Mouse (Mus musculus): Measurements from ENCODE around the gene Pptc7. TPM values are rescaled to one million over a fixed set of nuclear protein-coding genes. Genes with fewer than 3 reads are reported as not detected.

The Pptc7 gene
- total and polyA plus RNA-seq, 2 experiments from 2014 or later: 6.7 to 19.3 TPM

- 93% methylated on average over 7 of the region's 7 CpGs for WGBS
- H3K4me2 ChIP-seq (ENCODE audit: low read depth, low read length, poor library complexity, severe bottlenecking): no peak overlapping the region
- H3K9me3 ChIP-seq (ENCODE audit: low read length): no peaks in the 10 kb centered on the region
- DNase-seq (ENCODE audit: low spot score) (no peak), ATAC-seq (ENCODE audit: low FRiP score) (no peak)
- no peak overlapping the region for H3K4me3 ChIP-seq (ENCODE audit: low read depth, low read length)
- peaks cover 3% of the 10 kb centered on the region; the same call in 1 of the 2 replicates for H3K4me1 ChIP-seq (ENCODE audit: insufficient read depth, low read length)
- H3K27me3 ChIP-seq (ENCODE audit: insufficient read depth, low read length): no peaks in the 10 kb centered on the region
- H3K9ac ChIP-seq (replicated peaks; ENCODE audit: low read length, poor library complexity, severe bottlenecking): no peak overlapping the region
- no peak for TF ChIP-seq CTCF (IDR thresholded peaks at IDR 0.05)
- H3K36me3 ChIP-seq (ENCODE audit: insufficient read depth, low read length): no peaks in the 10 kb centered on the region; the same call in 1 of the 2 replicates
- H3K27ac ChIP-seq (ENCODE audit: low read depth, low read length): no peak overlapping the region
Measured at GRCm38 (mm10) chr5:122305472-122305871, 21.3 kb downstream of the Pptc7 start.

DNA sequence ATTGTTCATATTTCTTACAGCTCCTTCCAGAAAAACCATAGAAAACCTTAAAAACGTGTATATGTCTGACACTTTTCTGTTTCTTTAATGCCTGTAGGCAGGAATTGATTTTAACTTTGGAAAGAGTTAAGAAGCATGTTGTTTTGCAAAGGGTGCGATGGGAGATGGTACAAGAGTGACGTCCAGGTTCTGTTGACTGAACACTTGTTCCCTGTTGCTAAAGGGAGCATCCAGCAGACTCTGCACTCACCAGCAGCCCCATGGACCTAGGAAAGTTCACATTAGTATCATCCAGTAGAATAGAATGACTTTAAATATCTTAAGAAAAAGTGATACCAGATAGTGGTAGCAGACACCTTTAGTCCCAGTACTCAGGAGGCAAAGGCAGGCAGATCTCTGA is 22.4 kb downstream of the Pptc7 start:
- Histone ChIP-seq H3K4me2 (ENCODE audit: low read depth, low read length, poor library complexity, severe bottlenecking) (no peak overlapping the region), H3K36me3 (ENCODE audit: insufficient read depth, low read length) (no peaks in the 10 kb centered on the region; the same call in 1 of the 2 replicates), H3K9ac (replicated peaks; ENCODE audit: low read length, poor library complexity, severe bottlenecking) (no peak overlapping the region), H3K27me3 (ENCODE audit: insufficient read depth, low read length) (no peaks in the 10 kb centered on the region), H3K27ac (ENCODE audit: low read depth, low read length) (no peak overlapping the region), H3K4me3 (ENCODE audit: low read depth, low read length) (no peak overlapping the region), H3K9me3 (ENCODE audit: low read length) (no peaks in the 10 kb centered on the region), H3K4me1 (ENCODE audit: insufficient read depth, low read length) (peaks cover 3% of the 10 kb centered on the region; the same call in 1 of the 2 replicates)
- DNase-seq (ENCODE audit: low spot score): no peak
- WGBS: 86% methylated on average over 3 of the region's 3 CpGs
- ATAC-seq (ENCODE audit: low FRiP score): no peak
- no peak for TF ChIP-seq CTCF (IDR thresholded peaks at IDR 0.05)

- 81% methylated on average over 8 of the region's 8 CpGs for WGBS
Measured at GRCm38 (mm10) chr5:122310699-122311098, 26.5 kb downstream of the Pptc7 start.

GRCm38 (mm10) chr5:122311692-122312091 is 27.5 kb downstream of the Pptc7 start:
- TF ChIP-seq CTCF (IDR thresholded peaks at IDR 0.05): no peak
- H3K4me2 ChIP-seq (ENCODE audit: low read depth, low read length, poor library complexity, severe bottlenecking): no peak overlapping the region
- 0 out of 2 replicates have a peak, but pooled peaks cover 2% of the 10 kb centered on the region for H3K4me1 ChIP-seq (ENCODE audit: insufficient read depth, low read length)
- no peak overlapping the region for H3K27ac ChIP-seq (ENCODE audit: low read depth, low read length)
- H3K9ac ChIP-seq (replicated peaks; ENCODE audit: low read length, poor library complexity, severe bottlenecking): no peak overlapping the region
- no peaks in the 10 kb centered on the region for H3K9me3 ChIP-seq (ENCODE audit: low read length)
- DNase-seq (ENCODE audit: low spot score) (no peak), ATAC-seq (ENCODE audit: low FRiP score) (no peak)
- H3K36me3 ChIP-seq (ENCODE audit: insufficient read depth, low read length): peaks cover 7% of the 10 kb centered on the region
- 51% methylated on average over 7 of the region's 7 CpGs for WGBS
- no peaks in the 10 kb centered on the region for H3K27me3 ChIP-seq (ENCODE audit: insufficient read depth, low read length)
- H3K4me3 ChIP-seq (ENCODE audit: low read depth, low read length): no peak overlapping the region

More at GRCm38 (mm10) chr5:122310699-122311098, 26.5 kb downstream of the Pptc7 start:
- no peaks in the 10 kb centered on the region for H3K9me3 ChIP-seq (ENCODE audit: low read length)
- no peak overlapping the region for H3K27ac ChIP-seq (ENCODE audit: low read depth, low read length)
- DNase-seq (ENCODE audit: low spot score): no peak
- no peak for ATAC-seq (ENCODE audit: low FRiP score)
- H3K4me1 ChIP-seq (ENCODE audit: insufficient read depth, low read length): 0 out of 2 replicates have a peak, but pooled peaks cover 2% of the 10 kb centered on the region
- H3K4me2 ChIP-seq (ENCODE audit: low read depth, low read length, poor library complexity, severe bottlenecking): no peak overlapping the region
- H3K4me3 ChIP-seq (ENCODE audit: low read depth, low read length): no peak overlapping the region
- no peak overlapping the region for H3K9ac ChIP-seq (replicated peaks; ENCODE audit: low read length, poor library complexity, severe bottlenecking)
- H3K36me3 ChIP-seq (ENCODE audit: insufficient read depth, low read length): peaks cover 7% of the 10 kb centered on the region
- H3K27me3 ChIP-seq (ENCODE audit: insufficient read depth, low read length): no peaks in the 10 kb centered on the region
- TF ChIP-seq CTCF (IDR thresholded peaks at IDR 0.05): no peak

DNA sequence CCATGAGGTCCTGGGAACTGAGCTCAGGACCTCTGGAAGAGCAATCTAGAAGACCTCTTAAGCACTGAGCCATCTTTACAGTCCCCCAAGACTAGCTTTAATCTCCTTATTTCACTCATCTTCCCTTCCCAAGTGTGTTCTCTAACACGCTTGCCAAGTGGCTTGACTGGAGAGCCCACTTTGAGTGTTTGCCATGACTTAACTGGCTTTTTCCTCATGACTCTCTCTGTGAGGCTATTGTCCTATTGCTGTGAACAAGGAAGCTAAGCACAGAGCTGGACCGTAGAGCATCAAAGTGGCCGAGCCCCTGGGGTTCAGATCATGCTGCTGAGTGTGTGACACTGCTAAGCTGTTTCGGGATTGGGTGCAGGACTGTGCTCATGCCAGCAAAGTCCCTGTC is 28.2 kb downstream of the Pptc7 start:
- Histone ChIP-seq H3K4me3 (ENCODE audit: low read depth, low read length) (no peak overlapping the region), H3K27ac (ENCODE audit: low read depth, low read length) (no peak overlapping the region), H3K4me1 (ENCODE audit: insufficient read depth, low read length) (0 out of 2 replicates have a peak, but pooled peaks cover 2% of the 10 kb centered on the region), H3K27me3 (ENCODE audit: insufficient read depth, low read length) (no peaks in the 10 kb centered on the region), H3K4me2 (ENCODE audit: low read depth, low read length, poor library complexity, severe bottlenecking) (no peak overlapping the region), H3K9me3 (ENCODE audit: low read length) (no peaks in the 10 kb centered on the region), H3K9ac (replicated peaks; ENCODE audit: low read length, poor library complexity, severe bottlenecking) (no peak overlapping the region), H3K36me3 (ENCODE audit: insufficient read depth, low read length) (peaks cover 8% of the 10 kb centered on the region)
- TF ChIP-seq CTCF (IDR thresholded peaks at IDR 0.05): no peak
- DNase-seq (ENCODE audit: low spot score): no peak
- ATAC-seq (ENCODE audit: low FRiP score): no peak
- 83% methylated on average over 4 of the region's 4 CpGs for WGBS

DNA sequence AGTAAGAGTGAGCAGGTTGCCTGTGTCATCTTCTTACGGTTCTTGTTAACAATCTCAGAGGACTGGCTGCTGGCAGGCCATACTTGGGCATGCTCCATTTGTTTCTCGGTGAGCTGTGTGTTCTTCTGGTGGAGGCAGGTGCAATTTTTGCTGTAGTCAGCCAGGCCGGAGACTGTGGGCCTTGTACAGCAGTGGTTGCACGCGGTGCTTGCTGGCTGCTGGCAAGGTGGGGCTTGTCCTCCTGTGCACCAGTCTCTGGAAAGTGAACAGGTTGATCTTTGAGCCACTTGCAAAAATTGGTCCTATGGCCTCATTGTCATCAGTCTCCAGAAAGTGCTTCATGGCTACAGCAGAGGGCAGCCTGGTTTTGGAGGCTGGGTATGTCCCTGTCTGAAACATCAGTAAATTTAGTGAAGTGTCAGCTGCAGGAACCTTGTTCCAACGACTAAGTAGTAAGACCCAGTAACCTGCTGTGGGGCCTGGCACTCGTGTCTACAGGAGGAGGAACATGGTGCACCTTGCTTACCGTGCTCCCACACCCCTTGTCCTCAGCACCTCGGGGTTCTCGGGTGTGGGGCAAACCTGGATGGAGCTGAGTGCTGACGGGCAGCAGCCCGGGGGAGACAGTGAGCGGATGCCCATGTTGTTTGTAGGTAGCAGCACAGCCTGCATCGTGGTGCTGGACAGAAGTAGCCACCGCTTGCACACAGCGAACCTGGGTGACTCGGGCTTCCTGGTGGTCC is 28.9 kb downstream of the Pptc7 start:
- Histone ChIP-seq H3K9me3 (ENCODE audit: low read length) (no peaks in the 10 kb centered on the region), H3K27ac (ENCODE audit: low read depth, low read length) (no peak overlapping the region), H3K27me3 (ENCODE audit: insufficient read depth, low read length) (no peaks in the 10 kb centered on the region), H3K36me3 (ENCODE audit: insufficient read depth, low read length) (peaks cover 10% of the 10 kb centered on the region), H3K4me3 (ENCODE audit: low read depth, low read length) (no peak overlapping the region), H3K4me1 (ENCODE audit: insufficient read depth, low read length) (0 out of 2 replicates have a peak, but pooled peaks cover 2% of the 10 kb centered on the region), H3K4me2 (ENCODE audit: low read depth, low read length, poor library complexity, severe bottlenecking) (no peak overlapping the region), H3K9ac (replicated peaks; ENCODE audit: low read length, poor library complexity, severe bottlenecking) (no peak overlapping the region)
- WGBS: 93% methylated on average over 17 of the region's 17 CpGs
- DNase-seq (ENCODE audit: low spot score) (no peak), ATAC-seq (ENCODE audit: low FRiP score) (no peak)
- TF ChIP-seq CTCF (IDR thresholded peaks at IDR 0.05): no peak

Measured in midbrain, postnatal 0 days (tissue).